Mouse (Mus musculus): ENCODE measurements around the gene Eif4e2. TPM values are rescaled to one million over a fixed set of nuclear protein-coding genes. Genes with fewer than 3 reads are reported as not detected.

Eif4e2 gene
- polyA plus RNA-seq, 1 experiment from 2014 or later = 99.0 TPM

GRCm38 (mm10) chr1:87239056-87239455, 25.3 kb downstream of the Eif4e2 start:
- 52% methylated on average over 8 of the region's 8 CpGs for WGBS

GRCm38 (mm10) chr1:87243021-87243420, 29.3 kb downstream of the Eif4e2 start:
- no peak overlapping the region for H3K4me2 ChIP-seq
- H3K9me3 ChIP-seq (replicated peaks) = no peaks in the 10 kb centered on the region
- no peak overlapping the region for H3K9ac ChIP-seq
- H3K4me1 ChIP-seq (replicated peaks) = peaks cover 5% of the 10 kb centered on the region
- 85% methylated on average over 8 of the region's 8 CpGs for WGBS
- H3K4me3 ChIP-seq = no peak overlapping the region
- no peaks in the 10 kb centered on the region for H3K27me3 ChIP-seq
- no peak overlapping the region for H3K27ac ChIP-seq
- ATAC-seq (replicated peaks; ENCODE audit: insufficient number of reproducible peaks, insufficient read depth, low FRiP score, low read depth) = no peak
- peaks cover 5% of the 10 kb centered on the region; the same call in 1 of the 2 replicates for H3K36me3 ChIP-seq

More at GRCm38 (mm10) chr1:87239056-87239455, 25.3 kb downstream of the Eif4e2 start:
- Histone ChIP-seq H3K27ac (no peak overlapping the region), H3K4me3 (no peak overlapping the region), H3K27me3 (no peaks in the 10 kb centered on the region), H3K9ac (no peak overlapping the region), H3K4me2 (no peak overlapping the region), H3K36me3 (peaks cover 15% of the 10 kb centered on the region; the same call in 1 of the 2 replicates), H3K9me3 (replicated peaks) (no peaks in the 10 kb centered on the region), H3K4me1 (replicated peaks) (no peaks in the 10 kb centered on the region)
- ATAC-seq (replicated peaks; ENCODE audit: insufficient number of reproducible peaks, insufficient read depth, low FRiP score, low read depth) = no peak

GRCm38 (mm10) chr1:87245430-87245829, 31.7 kb downstream of the Eif4e2 start:
- Histone ChIP-seq H3K4me1 (replicated peaks) (peaks cover 5% of the 10 kb centered on the region), H3K27ac (no peak overlapping the region), H3K4me2 (no peak overlapping the region), H3K36me3 (no peaks in the 10 kb centered on the region), H3K27me3 (no peaks in the 10 kb centered on the region), H3K4me3 (no peak overlapping the region), H3K9me3 (replicated peaks) (no peaks in the 10 kb centered on the region), H3K9ac (no peak overlapping the region)
- ATAC-seq (replicated peaks; ENCODE audit: insufficient number of reproducible peaks, insufficient read depth, low FRiP score, low read depth) = no peak
- 19% methylated on average over 1 of the region's 1 CpGs for WGBS

GRCm38 (mm10) chr1:87245929-87246815, 32.5 kb downstream of the Eif4e2 start:
- Histone ChIP-seq H3K27ac (no peak overlapping the region), H3K36me3 (no peaks in the 10 kb centered on the region), H3K9ac (no peak overlapping the region), H3K4me3 (no peak overlapping the region), H3K4me1 (replicated peaks) (peaks cover 5% of the 10 kb centered on the region), H3K27me3 (no peaks in the 10 kb centered on the region), H3K9me3 (replicated peaks) (no peaks in the 10 kb centered on the region), H3K4me2 (peak overlapping the region; percentile 37; the same call in 1 of the 2 replicates)
- ATAC-seq (replicated peaks; ENCODE audit: insufficient number of reproducible peaks, insufficient read depth, low FRiP score, low read depth) = peak; percentile 60; the same call in 1 of the 2 replicates
- 28% methylated on average over 22 of the region's 22 CpGs for WGBS

GRCm38 (mm10) chr1:87252040-87252609, 38.4 kb downstream of the Eif4e2 start:
- H3K4me3 ChIP-seq = no peak overlapping the region
- no peak overlapping the region for H3K27ac ChIP-seq
- no peaks in the 10 kb centered on the region for H3K9me3 ChIP-seq (replicated peaks)
- peaks cover 5% of the 10 kb centered on the region for H3K27me3 ChIP-seq
- 65% methylated on average over 5 of the region's 5 CpGs for WGBS
- ATAC-seq (replicated peaks; ENCODE audit: insufficient number of reproducible peaks, insufficient read depth, low FRiP score, low read depth) = no peak
- H3K4me2 ChIP-seq = no peak overlapping the region
- H3K36me3 ChIP-seq = no peaks in the 10 kb centered on the region
- no peak overlapping the region for H3K9ac ChIP-seq
- H3K4me1 ChIP-seq (replicated peaks) = no peaks in the 10 kb centered on the region

- Histone ChIP-seq H3K27ac (no peak overlapping the region), H3K9me3 (replicated peaks) (no peaks in the 10 kb centered on the region), H3K27me3 (peaks cover 28% of the 10 kb centered on the region), H3K36me3 (no peaks in the 10 kb centered on the region), H3K4me3 (no peak overlapping the region), H3K4me2 (no peak overlapping the region), H3K9ac (no peak overlapping the region), H3K4me1 (replicated peaks) (peaks cover 3% of the 10 kb centered on the region)
- no peak for ATAC-seq (replicated peaks; ENCODE audit: insufficient number of reproducible peaks, insufficient read depth, low FRiP score, low read depth)
- WGBS = 63% methylated on average over 4 of the region's 4 CpGs
These were observed 41.5 kb downstream of the Eif4e2 start for GRCm38 (mm10) chr1:87255173-87255572.

- Histone ChIP-seq H3K36me3 (no peaks in the 10 kb centered on the region), H3K9ac (no peak overlapping the region), H3K4me3 (no peak overlapping the region), H3K9me3 (replicated peaks) (no peaks in the 10 kb centered on the region), H3K4me2 (no peak overlapping the region), H3K27ac (no peak overlapping the region), H3K4me1 (replicated peaks) (peaks cover 3% of the 10 kb centered on the region), H3K27me3 (peaks cover 52% of the 10 kb centered on the region)
- WGBS = 19% methylated on average over 11 of the region's 11 CpGs
- no peak for ATAC-seq (replicated peaks; ENCODE audit: insufficient number of reproducible peaks, insufficient read depth, low FRiP score, low read depth)
These were observed 44.0 kb downstream of the Eif4e2 start for GRCm38 (mm10) chr1:87257691-87258090.

- no peak overlapping the region for H3K9ac ChIP-seq
- H3K27ac ChIP-seq = no peak overlapping the region
- H3K4me3 ChIP-seq = no peak overlapping the region
- H3K9me3 ChIP-seq (replicated peaks) = no peaks in the 10 kb centered on the region
- peak overlapping the region; percentile 30; the same call in 1 of the 2 replicates for H3K4me2 ChIP-seq
- ATAC-seq (replicated peaks; ENCODE audit: insufficient number of reproducible peaks, insufficient read depth, low FRiP score, low read depth) = no peak
- WGBS = 4% methylated on average over 14 of the region's 14 CpGs
- H3K36me3 ChIP-seq = no peaks in the 10 kb centered on the region
- peaks cover 3% of the 10 kb centered on the region for H3K4me1 ChIP-seq (replicated peaks)
- H3K27me3 ChIP-seq = peaks cover 58% of the 10 kb centered on the region
These were observed 44.8 kb downstream of the Eif4e2 start for GRCm38 (mm10) chr1:87258484-87258883.

- Histone ChIP-seq H3K9ac (no peak overlapping the region), H3K9me3 (replicated peaks) (no peaks in the 10 kb centered on the region), H3K4me1 (replicated peaks) (peaks cover 10% of the 10 kb centered on the region), H3K27me3 (peaks cover 67% of the 10 kb centered on the region), H3K27ac (no peak overlapping the region), H3K4me3 (no peak overlapping the region), H3K4me2 (no peak overlapping the region), H3K36me3 (no peaks in the 10 kb centered on the region)
- no peak for ATAC-seq (replicated peaks; ENCODE audit: insufficient number of reproducible peaks, insufficient read depth, low FRiP score, low read depth)
- 70% methylated on average over 2 of the region's 2 CpGs for WGBS
These were observed 45.6 kb downstream of the Eif4e2 start for GRCm38 (mm10) chr1:87259316-87259715.

GRCm38 (mm10) chr1:87263257-87263656, 49.5 kb downstream of the Eif4e2 start:
- no peak overlapping the region for H3K4me3 ChIP-seq
- H3K27me3 ChIP-seq = peaks cover 88% of the 10 kb centered on the region
- no peaks in the 10 kb centered on the region for H3K36me3 ChIP-seq
- no peak overlapping the region for H3K4me2 ChIP-seq
- H3K27ac ChIP-seq = no peak overlapping the region
- no peak overlapping the region for H3K9ac ChIP-seq
- 13% methylated on average over 9 of the region's 9 CpGs for WGBS
- H3K9me3 ChIP-seq (replicated peaks) = no peaks in the 10 kb centered on the region
- H3K4me1 ChIP-seq (replicated peaks) = peaks cover 24% of the 10 kb centered on the region
- no peak for ATAC-seq (replicated peaks; ENCODE audit: insufficient number of reproducible peaks, insufficient read depth, low FRiP score, low read depth)

GRCm38 (mm10) chr1:87263796-87264133, 50.1 kb downstream of the Eif4e2 start:
- Histone ChIP-seq H3K27ac (no peak overlapping the region), H3K9ac (no peak overlapping the region), H3K4me1 (replicated peaks) (peaks cover 24% of the 10 kb centered on the region), H3K4me3 (peak overlapping the region; percentile 53), H3K27me3 (peaks cover 89% of the 10 kb centered on the region), H3K36me3 (no peaks in the 10 kb centered on the region), H3K4me2 (peak overlapping the region; percentile 96), H3K9me3 (replicated peaks) (no peaks in the 10 kb centered on the region)
- no peak for ATAC-seq (replicated peaks; ENCODE audit: insufficient number of reproducible peaks, insufficient read depth, low FRiP score, low read depth)
- 6% methylated on average over 12 of the region's 12 CpGs for WGBS
